Mouse (Mus musculus) liver, postnatal 0 days (tissue): ENCODE measurements at regions not wholly inside any gene's neighbourhood (a gene's known extent, or its start where the extent isn't known, plus 50 kb on each side); places are given as distances from the start of the nearest gene placed in this dataset.

ENCODE experiments used
- CTCF ChIP-seq: sonication (generic); IDR thresholded peaks from 2 replicates; pipeline ENCODE4 v1.5.1; 2016; ENCODE audit warnings: antibody characterized with exemption, low read depth
- EP300 ChIP-seq: IDR thresholded peaks from 2 replicates; pipeline ENCODE4 v1.6.1; 2016; ENCODE audit warnings: antibody characterized with exemption, low read depth, mild to moderate bottlenecking

GRCm38 (mm10) chrX:11443543-11443942 is 115.9 kb downstream of the H2al1j start:
- TF ChIP-seq CTCF: no peak
- no peak for TF ChIP-seq EP300
